Mouse (Mus musculus) G1E (cell line): ENCODE measurements around the gene Clca3b. TPM values are rescaled to one million over a fixed set of nuclear protein-coding genes. Genes with fewer than 3 reads are reported as not detected.
"Not testable (repeated sequence)": the region's sequence is repeated elsewhere in the genome, so short reads cannot be mapped to it uniquely, and the experiment has no call there.

Experiments
- ATAC-seq: 2 replicates; pipeline ENCODE4 v1.8.0; 2016; ENCODE audit warnings: mild to moderate bottlenecking; ENCODE audit not compliant: insufficient number of reproducible peaks, poor library complexity, low FRiP score, severe bottlenecking; ENCODE audit errors: extremely low read depth
- DNase-seq: peaks from one replicate; pipeline ENCODE4 v3.0.0; 2012; ENCODE audit warnings: low spot score
- H3K27me3 ChIP-seq: 2 replicates; pipeline ENCODE4 v1.6.1; 2012; ENCODE audit warnings: mild to moderate bottlenecking, low read length, inconsistent platforms; ENCODE audit not compliant: insufficient read depth
- H3K36me3 ChIP-seq: replicated peaks from 2 replicates; pipeline ENCODE3; 2012; ENCODE audit warnings: mild to moderate bottlenecking, inconsistent platforms
- H3K4me1 ChIP-seq: 2 replicates; pipeline ENCODE4 v1.6.1; 2012; ENCODE audit warnings: low read depth, low read length, inconsistent platforms, mixed read lengths; ENCODE audit not compliant: insufficient read depth
- H3K4me3 ChIP-seq: 2 replicates; pipeline ENCODE4 v1.5.1; 2012; ENCODE audit warnings: low read depth, mild to moderate bottlenecking, inconsistent platforms, low read length, moderate library complexity, mixed read lengths
- H3K9me3 ChIP-seq: replicated peaks from 2 replicates; pipeline ENCODE4 v1.6.1; 2012; ENCODE audit warnings: inconsistent platforms
- CTCF ChIP-seq: IDR thresholded peaks from 2 replicates; pipeline ENCODE4 v1.5.1; 2012; ENCODE audit warnings: low read depth, low read length, inconsistent platforms, mixed read lengths
- GATA1 ChIP-seq: IDR thresholded peaks from 2 replicates; pipeline ENCODE4 v1.6.1; 2012; ENCODE audit warnings: borderline replicate concordance, low read length, inconsistent platforms, mixed read lengths
- GATA2 ChIP-seq: IDR thresholded peaks from 2 replicates; pipeline ENCODE4 v1.6.1; 2012; ENCODE audit warnings: low read depth, low read length, inconsistent platforms, borderline replicate concordance
- POLR2AphosphoS5 ChIP-seq: IDR thresholded peaks from 2 replicates; pipeline ENCODE4 v1.6.1; 2012; ENCODE audit warnings: low read depth, low read length, inconsistent platforms; ENCODE audit not compliant: insufficient replicate concordance
- TAL1 ChIP-seq: conservative IDR thresholded peaks from 2 replicates; pipeline ENCODE4 v1.6.1; 2012; ENCODE audit warnings: low read depth, low read length, inconsistent platforms, mixed read lengths
- polyA plus RNA-seq: library from polyadenylated mRNA; stranded (reverse); fragments of >175 nt; gene quantifications from 2 replicates; pipeline ENCODE4 v1.2.3, GENCODE M21; 2012
- total RNA-seq, 2 experiments: library from RNA; stranded (forward) in 1 of 2; stranded (reverse) in 1 of 2; fragments of 200-1000 nt in 1 of 2; fragments of >200 nt in 1 of 2; fragmentation: Nextera tagmentation in 1 of 2; gene quantifications; 2 replicates each; pipeline ENCODE4 v1.2.3; 2014 to 2017

Clca3b gene
- total RNA-seq (2014; fragmentation: Nextera tagmentation): not detected in 2 replicates
- total RNA-seq (2017): 0.05 TPM in 1 of 2 replicates, not detected in the other
- not detected in 2 replicates for polyA plus RNA-seq

DNA sequence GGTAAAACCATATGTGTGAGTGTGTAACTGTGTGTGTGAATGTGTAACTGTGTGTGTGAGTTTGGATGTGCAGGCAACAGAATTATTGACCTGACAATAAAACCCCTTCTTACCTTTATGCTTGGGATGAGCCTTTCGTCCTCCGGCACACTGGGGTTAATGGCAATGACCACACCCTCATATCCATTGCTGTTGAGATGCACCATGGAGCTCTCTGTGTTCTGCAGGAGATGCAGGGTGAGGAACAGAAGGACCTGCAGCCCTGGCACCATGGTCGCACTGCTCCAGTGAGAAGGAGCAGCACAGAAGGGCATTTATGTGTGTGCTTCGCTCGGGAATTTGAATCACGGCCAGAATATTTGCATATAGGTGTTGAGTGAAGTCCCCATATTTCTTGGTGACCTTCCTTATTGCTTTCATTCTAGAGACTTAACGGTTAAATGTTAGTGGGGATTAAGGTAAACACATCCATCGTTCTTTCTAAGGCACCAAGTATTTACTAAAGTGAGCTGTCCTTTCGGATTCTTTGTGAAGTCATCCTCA is at the start of gene Clca3b:
Gene Clca3b (minus strand): TSS at position 344 of the 543 bp plus-strand sequence.
- H3K4me3 ChIP-seq, H3K36me3 ChIP-seq, H3K4me1 ChIP-seq, ATAC-seq, DNase-seq, H3K9me3 ChIP-seq: not testable (repeated sequence)
- H3K27me3 ChIP-seq: peaks cover 18% of the 10 kb centered on the region; the same call in 1 of the 2 replicates

DNA sequence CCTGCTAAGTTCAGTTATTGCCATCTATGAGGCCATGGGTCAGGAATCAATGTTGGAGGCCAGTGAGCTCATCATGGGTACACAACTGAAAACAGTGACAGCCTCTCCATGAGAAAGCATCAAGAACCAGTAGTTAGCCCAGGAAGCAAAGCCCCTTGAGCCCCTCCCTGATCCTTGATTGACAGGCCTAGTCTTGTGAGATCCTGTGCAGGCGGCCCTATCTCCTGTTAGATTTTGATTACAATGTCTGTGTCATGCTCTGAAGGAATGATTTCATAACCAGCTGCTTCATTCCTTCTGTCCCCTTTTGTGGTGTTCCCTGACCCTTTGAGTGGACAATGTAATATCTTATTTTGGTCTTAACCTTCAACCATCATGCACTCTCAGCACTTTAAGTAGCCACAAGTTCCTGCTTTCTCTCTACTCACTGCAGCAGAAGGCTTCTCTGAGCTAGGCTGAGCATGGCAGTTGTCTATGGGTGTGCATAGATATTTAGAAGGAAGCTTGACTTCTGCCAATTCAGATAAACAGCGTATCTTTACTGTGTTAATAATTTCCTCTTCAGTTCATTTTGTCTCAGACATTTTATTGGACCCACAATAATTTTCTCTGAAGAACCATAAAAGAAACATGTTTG is 48.0 kb upstream of the Clca3b start:
- no peak overlapping the region for H3K4me3 ChIP-seq
- no peaks in the 10 kb centered on the region for H3K27me3 ChIP-seq
- H3K4me1 ChIP-seq: no peaks in the 10 kb centered on the region
- no peaks in the 10 kb centered on the region for H3K36me3 ChIP-seq
- ATAC-seq (no peak), DNase-seq (no peak)
- TF ChIP-seq GATA1 (no peak), POLR2AphosphoS5 (no peak), GATA2 (no peak), TAL1 (no peak), CTCF (no peak)
- H3K9me3 ChIP-seq: no peaks in the 10 kb centered on the region

DNA sequence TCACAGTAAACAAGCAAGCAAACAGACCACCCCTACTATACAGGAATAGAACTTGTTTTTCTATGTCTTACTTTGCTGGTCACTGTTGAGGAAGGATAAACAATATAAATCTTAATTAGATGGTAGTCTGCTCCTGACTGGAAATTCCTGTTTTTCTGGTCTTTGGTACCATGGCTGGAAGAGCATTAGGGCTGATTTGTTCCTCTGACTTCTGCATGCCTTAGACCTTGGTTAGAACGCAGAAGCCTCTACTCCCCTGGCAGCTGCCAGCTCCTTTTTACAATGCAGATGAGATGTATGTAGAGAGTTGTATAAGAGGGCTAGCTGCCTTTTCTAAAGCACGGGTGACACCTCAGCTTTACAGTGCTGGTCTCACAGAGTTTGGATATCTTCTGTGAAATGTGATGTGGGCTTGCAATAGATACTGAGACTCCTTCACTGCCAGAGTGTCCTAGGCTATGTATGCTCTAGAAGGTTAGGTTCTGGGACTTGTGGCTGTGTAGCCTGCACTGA is 41.1 kb upstream of the Clca3b start:
- Histone ChIP-seq H3K4me3 (no peak overlapping the region), H3K4me1 (no peaks in the 10 kb centered on the region), H3K36me3 (no peaks in the 10 kb centered on the region), H3K9me3 (no peaks in the 10 kb centered on the region), H3K27me3 (no peaks in the 10 kb centered on the region)
- TF ChIP-seq GATA1: no peak
- DNase-seq (no peak), ATAC-seq (no peak)

DNA sequence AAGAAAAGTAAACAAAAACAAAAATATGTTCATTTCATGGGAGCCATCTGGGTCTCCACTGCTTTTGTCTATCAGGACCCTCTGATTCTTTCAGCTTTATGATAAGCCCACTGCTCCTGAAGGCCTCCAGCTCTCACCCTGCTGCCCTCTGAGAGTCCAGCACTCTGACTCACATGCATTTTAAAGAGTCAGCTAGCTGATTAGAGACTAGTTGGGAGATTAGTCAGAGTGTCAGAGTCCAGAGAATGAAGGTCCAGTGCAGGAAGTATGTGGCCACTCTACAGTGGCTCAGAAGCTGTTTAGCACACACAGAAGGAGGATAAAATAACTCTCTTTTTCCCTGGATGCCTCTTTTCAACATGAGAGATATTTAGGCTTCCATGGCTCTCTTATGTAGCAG is 37.8 kb upstream of the Clca3b start:
- DNase-seq (no peak), ATAC-seq (no peak)
- H3K4me3 ChIP-seq: no peak overlapping the region
- no peaks in the 10 kb centered on the region for H3K27me3 ChIP-seq
- H3K4me1 ChIP-seq: no peaks in the 10 kb centered on the region
- H3K9me3 ChIP-seq: no peaks in the 10 kb centered on the region
- H3K36me3 ChIP-seq: no peaks in the 10 kb centered on the region
- TF ChIP-seq CTCF: no peak
- no peak for TF ChIP-seq GATA1
- TF ChIP-seq GATA2: no peak
- no peak for TF ChIP-seq TAL1
- TF ChIP-seq POLR2AphosphoS5: no peak

DNA sequence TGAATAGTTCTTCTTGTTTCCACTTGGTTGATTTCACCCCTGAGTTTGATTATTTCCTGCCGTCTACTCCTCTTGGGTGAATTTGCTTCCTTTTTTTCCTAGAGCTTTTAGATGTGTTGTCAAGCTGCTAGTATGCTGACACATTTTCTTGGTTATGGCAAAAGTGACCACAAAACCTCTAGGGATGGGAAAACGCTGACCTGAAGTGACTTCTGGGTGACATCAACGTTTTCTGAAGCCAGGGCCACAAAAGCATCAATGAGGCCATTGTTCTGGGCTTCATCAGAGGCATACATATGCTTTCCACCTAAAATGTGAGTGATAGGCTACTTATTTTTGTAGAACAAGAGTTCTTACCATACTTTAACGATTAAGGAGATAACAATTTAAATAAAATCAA is 22.9 kb upstream of the Clca3b start:
- not testable (repeated sequence) for ATAC-seq

DNA sequence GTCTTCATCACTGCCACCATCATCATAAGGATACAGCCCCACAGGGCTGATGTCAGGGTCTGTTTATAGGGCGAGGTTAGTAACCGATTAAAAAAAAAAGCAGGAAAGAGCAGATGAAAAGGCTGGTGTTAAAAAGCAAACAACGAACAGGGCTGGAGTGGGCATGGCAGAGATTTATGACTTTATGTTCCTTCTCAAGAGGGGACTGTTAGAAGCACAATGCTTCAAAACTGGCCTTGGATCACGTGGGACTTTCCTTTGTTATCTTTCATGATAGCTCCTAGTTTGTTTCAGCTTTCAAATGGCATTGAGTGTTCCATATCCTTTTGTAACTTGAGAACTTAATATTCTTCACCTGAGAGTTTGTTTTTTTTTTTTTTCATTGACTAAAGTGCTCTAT is 427 bp upstream of the Clca3b start:
- TF ChIP-seq CTCF: no peak
- TF ChIP-seq GATA2: no peak
- no peak for TF ChIP-seq POLR2AphosphoS5
- TF ChIP-seq GATA1: no peak
- Histone ChIP-seq H3K4me3 (no peak overlapping the region), H3K9me3 (no peaks in the 10 kb centered on the region), H3K36me3 (no peaks in the 10 kb centered on the region), H3K4me1 (peaks cover 3% of the 10 kb centered on the region), H3K27me3 (peaks cover 16% of the 10 kb centered on the region; the same call in 1 of the 2 replicates)
- ATAC-seq (no peak), DNase-seq (no peak)

More for the DNA sequence above, 22.9 kb upstream of the Clca3b start:
- H3K27me3 ChIP-seq, H3K36me3 ChIP-seq, H3K4me3 ChIP-seq, DNase-seq, H3K4me1 ChIP-seq, H3K9me3 ChIP-seq: not testable (repeated sequence)

DNA sequence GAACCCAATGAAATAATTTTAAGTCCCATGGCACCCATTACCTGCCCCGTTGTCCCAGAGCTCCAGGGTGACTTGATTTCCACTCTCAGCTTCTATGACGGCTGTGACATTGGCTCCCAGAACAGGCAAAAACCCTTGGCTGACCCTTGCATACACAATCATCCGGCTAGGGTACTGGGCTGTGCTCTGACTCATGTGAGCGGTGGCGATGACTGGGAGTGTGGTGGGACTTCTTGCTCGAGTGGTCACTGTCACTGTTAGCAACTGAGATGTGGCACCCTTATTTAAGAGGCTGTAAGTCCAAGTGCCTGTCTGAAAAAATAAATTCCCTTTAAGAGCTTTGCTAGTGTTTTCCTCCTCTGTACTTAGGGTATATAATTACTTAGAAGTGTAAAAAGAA is 21.9 kb downstream of the Clca3b start:
- ATAC-seq (no peak), DNase-seq (no peak)
- no peak for TF ChIP-seq GATA1
- Histone ChIP-seq H3K27me3 (no peaks in the 10 kb centered on the region), H3K4me1 (peaks cover 5% of the 10 kb centered on the region; the same call in 1 of the 2 replicates), H3K4me3 (no peak overlapping the region), H3K9me3 (no peaks in the 10 kb centered on the region), H3K36me3 (no peaks in the 10 kb centered on the region)
